Mouse (Mus musculus): ENCODE measurements around the gene Cyp3a59. TPM values are rescaled to one million over a fixed set of nuclear protein-coding genes. Genes with fewer than 3 reads are reported as not detected.
"Not testable (repeated sequence)": the region's sequence is repeated elsewhere in the genome, so short reads cannot be mapped to it uniquely, and the experiment has no call there.

Gene Cyp3a59
- polyA plus RNA-seq (2012; rRNA removed), result not detected in 2 replicates

- not testable (repeated sequence) for DNase-seq; H3K27me3 ChIP-seq (ENCODE audit: control insufficient read depth, insufficient read depth, low read length); H3K4me1 ChIP-seq (ENCODE audit: control insufficient read depth, insufficient read depth, low read length); H3K27ac ChIP-seq (ENCODE audit: insufficient read depth, low read length); H3K4me3 ChIP-seq (replicated peaks; ENCODE audit: insufficient read depth, low read depth, low read length)
These were observed at the start of gene Cyp3a59 for GRCm38 (mm10) chr5:146078945-146079344. Gene Cyp3a59, plus strand, starts transcription at chr5:146079257.

DNA sequence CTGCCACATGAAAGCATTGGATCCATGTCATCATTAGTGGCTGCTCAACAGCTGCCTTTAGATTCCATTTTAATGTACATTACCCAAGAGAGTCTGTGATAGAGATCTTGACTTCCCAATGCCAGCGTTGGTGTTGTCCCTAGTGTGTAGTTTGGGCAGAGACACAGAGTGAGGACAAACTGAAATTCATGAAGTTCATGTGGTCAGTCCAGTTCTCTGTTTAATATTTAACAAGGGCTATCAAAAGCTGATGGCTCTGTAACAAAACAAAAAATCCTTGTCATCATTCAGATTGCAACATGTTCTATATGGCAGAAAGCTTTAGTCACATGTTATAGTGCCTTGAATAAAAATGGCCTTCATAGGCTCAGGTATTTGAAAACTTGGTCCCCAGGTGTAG, 9.0 kb upstream of the Cyp3a59 start:
- no peaks in the 10 kb centered on the region for H3K4me1 ChIP-seq (ENCODE audit: control insufficient read depth, insufficient read depth, low read length)
- no peak for DNase-seq
- H3K27me3 ChIP-seq (ENCODE audit: control insufficient read depth, insufficient read depth, low read length), result no peaks in the 10 kb centered on the region
- TF ChIP-seq POLR2A (IDR thresholded peaks at IDR 0.05; ENCODE audit: borderline replicate concordance, insufficient read depth, low read length), result no peak
- TF ChIP-seq CTCF (IDR thresholded peaks at IDR 0.05; ENCODE audit: borderline replicate concordance, insufficient read depth, low read depth, low read length), result no peak
- H3K4me3 ChIP-seq (replicated peaks; ENCODE audit: insufficient read depth, low read depth, low read length), result no peak overlapping the region
- WGBS, result 37% methylated on average over 1 of the region's 1 CpGs
- H3K27ac ChIP-seq (ENCODE audit: insufficient read depth, low read length), result no peak overlapping the region

DNA sequence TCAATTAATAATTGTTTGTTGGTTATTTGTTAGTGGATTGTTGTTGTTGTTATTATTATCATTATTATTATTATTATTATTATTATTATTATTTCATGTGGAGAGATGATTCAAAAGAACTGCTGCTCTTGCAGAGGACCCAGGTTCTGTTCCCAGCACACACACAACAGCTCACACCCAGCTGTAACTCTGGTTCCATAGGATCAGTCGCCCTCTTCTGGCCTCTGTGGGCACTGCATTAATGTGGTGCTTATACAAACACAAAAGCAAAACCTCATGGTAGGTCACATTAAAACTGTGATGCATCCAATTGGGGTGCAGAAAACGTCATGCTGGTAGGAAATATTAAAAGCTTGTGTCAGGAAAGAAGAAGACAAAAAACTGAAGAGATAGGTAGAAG, 68.8 kb downstream of the Cyp3a59 start:
- DNase-seq, result no peak
- H3K27me3 ChIP-seq (ENCODE audit: control insufficient read depth, insufficient read depth, low read length), result no peaks in the 10 kb centered on the region
- H3K4me3 ChIP-seq (replicated peaks; ENCODE audit: insufficient read depth, low read depth, low read length), result no peak overlapping the region
- H3K4me1 ChIP-seq (ENCODE audit: control insufficient read depth, insufficient read depth, low read length), result no peaks in the 10 kb centered on the region
- 39% methylated on average over 2 of the region's 2 CpGs for WGBS
- H3K27ac ChIP-seq (ENCODE audit: insufficient read depth, low read length), result no peak overlapping the region
- TF ChIP-seq CTCF (IDR thresholded peaks at IDR 0.05; ENCODE audit: borderline replicate concordance, insufficient read depth, low read depth, low read length) (no peak), POLR2A (IDR thresholded peaks at IDR 0.05; ENCODE audit: borderline replicate concordance, insufficient read depth, low read length) (no peak)

GRCm38 (mm10) chr5:146150454-146150853, 71.4 kb downstream of the Cyp3a59 start:
- TF ChIP-seq POLR2A (IDR thresholded peaks at IDR 0.05; ENCODE audit: borderline replicate concordance, insufficient read depth, low read length) (no peak), CTCF (IDR thresholded peaks at IDR 0.05; ENCODE audit: borderline replicate concordance, insufficient read depth, low read depth, low read length) (no peak)
- Histone ChIP-seq H3K4me1 (ENCODE audit: control insufficient read depth, insufficient read depth, low read length) (no peaks in the 10 kb centered on the region), H3K27me3 (ENCODE audit: control insufficient read depth, insufficient read depth, low read length) (no peaks in the 10 kb centered on the region), H3K27ac (ENCODE audit: insufficient read depth, low read length) (no peak overlapping the region), H3K4me3 (replicated peaks; ENCODE audit: insufficient read depth, low read depth, low read length) (no peak overlapping the region)
- 63% methylated on average over 3 of the region's 3 CpGs for WGBS
- DNase-seq, result no peak

GRCm38 (mm10) chr5:146158326-146158725, 79.3 kb downstream of the Cyp3a59 start:
- H3K27ac ChIP-seq (ENCODE audit: insufficient read depth, low read length); H3K4me1 ChIP-seq (ENCODE audit: control insufficient read depth, insufficient read depth, low read length); H3K4me3 ChIP-seq (replicated peaks; ENCODE audit: insufficient read depth, low read depth, low read length); H3K27me3 ChIP-seq (ENCODE audit: control insufficient read depth, insufficient read depth, low read length); DNase-seq: not testable (repeated sequence)
- WGBS, result 95% methylated on average over 4 of the region's 4 CpGs

DNA sequence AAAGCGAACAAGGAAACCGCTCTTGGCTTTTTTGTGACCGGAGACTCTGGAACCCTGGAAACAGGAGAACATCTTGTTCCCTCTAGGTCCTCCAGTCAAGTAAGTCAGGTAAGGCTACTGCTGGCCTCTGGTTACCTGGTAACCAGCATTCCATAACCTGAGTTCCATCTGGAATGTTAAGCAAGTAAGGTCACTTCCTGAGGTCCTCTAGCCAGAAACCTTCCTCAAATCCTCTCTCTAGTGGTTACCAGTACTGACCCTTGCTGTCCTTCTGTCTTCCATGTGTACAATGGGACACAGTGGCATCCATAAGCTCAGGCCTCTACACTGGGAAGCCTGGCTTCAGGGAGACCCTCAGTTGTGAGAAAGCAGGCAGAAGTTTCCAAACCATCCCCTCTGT, 81.4 kb downstream of the Cyp3a59 start, which contains the start of gene Gm5565:
Gm5565 (minus strand) TSS at position 101 of the 400 bp plus-strand sequence.
- not testable (repeated sequence) for H3K27ac ChIP-seq (ENCODE audit: insufficient read depth, low read length); H3K27me3 ChIP-seq (ENCODE audit: control insufficient read depth, insufficient read depth, low read length); H3K4me1 ChIP-seq (ENCODE audit: control insufficient read depth, insufficient read depth, low read length); DNase-seq; H3K4me3 ChIP-seq (replicated peaks; ENCODE audit: insufficient read depth, low read depth, low read length)
- WGBS, result 96% methylated on average over 3 of the region's 3 CpGs

Other genes starting within 250 kb of the Cyp3a59 start
- not detected in 2 replicates for gene Cyp3a11, start 199.3 kb upstream of the Cyp3a59 start, polyA plus RNA-seq (2012; rRNA removed)
- not detected in 2 replicates for gene Cyp3a25, start 69.6 kb upstream of the Cyp3a59 start, polyA plus RNA-seq (2012; rRNA removed)
- gene Gm5565, start 81.3 kb downstream of the Cyp3a59 start, polyA plus RNA-seq (2012; rRNA removed), result not detected in 2 replicates
- not detected in 2 replicates for gene Gm6309, start 91.5 kb downstream of the Cyp3a59 start, polyA plus RNA-seq (2012; rRNA removed)
- gene 1700001J03Rik, start 106.0 kb downstream of the Cyp3a59 start, polyA plus RNA-seq (2012; rRNA removed), result 2.2 and 2.8 TPM in 2 replicates
- 67.0 and 68.4 TPM in 2 replicates for gene Rnf6, start 142.3 kb downstream of the Cyp3a59 start, polyA plus RNA-seq (2012; rRNA removed)
- 35.3 and 37.5 TPM in 2 replicates for gene Cdk8, start 152.0 kb downstream of the Cyp3a59 start, polyA plus RNA-seq (2012; rRNA removed)